8 mouse cellular contexts compared by ENCODE assay signal in genomic region chr15:83037755-83038483, GRCm38 (mm10). TPM values are rescaled to one million over a fixed set of nuclear protein-coding genes. Genes with fewer than 3 reads are reported as not detected.
A peak's percentile ranks its signal among the peaks of the same experiment; 100 is the strongest.
DNase-seq lines count a peak whose midpoint lies in the region; ATAC-seq and TF ChIP-seq lines count a peak whose summit lies in the region.

No protein-coding gene starts in this region.

- H3K79me2 ChIP-seq in heart, adult 2 months (replicated peaks; ENCODE audit: control insufficient read depth, insufficient read depth, low read length) = no peaks in the 10 kb centered on the region

- H3K9ac ChIP-seq in embryonic facial prominence, embryonic 12.5 days = no peak overlapping the region
- H3K9ac ChIP-seq in heart, adult 2 months (ENCODE audit: low read depth, low read length) = no peak overlapping the region
- H3K9ac ChIP-seq in kidney, postnatal 0 days (ENCODE audit: low read depth, low read length) = no peak overlapping the region
- H3K9ac ChIP-seq in liver, embryonic 13.5 days = no peak overlapping the region

- TF ChIP-seq CTCF in heart, adult 2 months (IDR thresholded peaks at IDR 0.05) = peak; percentile 100; the same call in 1 of the 2 replicates
- peak; percentile 99 for TF ChIP-seq CTCF in kidney, postnatal 0 days (IDR thresholded peaks at IDR 0.05; ENCODE audit: low read depth)

- peak; percentile 79 for TF ChIP-seq EP300 in heart, adult 2 months (IDR thresholded peaks at IDR 0.05; ENCODE audit: insufficient read depth, low read depth, low read length)

- TF ChIP-seq POLR2A in heart, adult 2 months (IDR thresholded peaks at IDR 0.05; ENCODE audit: insufficient read depth, low read depth, low read length) = no peak

- no peak overlapping the region for H3K4me2 ChIP-seq in embryonic facial prominence, embryonic 12.5 days (replicated peaks)
- H3K4me2 ChIP-seq in kidney, postnatal 0 days (ENCODE audit: low read length) = no peak overlapping the region
- H3K4me2 ChIP-seq in liver, embryonic 13.5 days = no peak overlapping the region

- H3K4me3 ChIP-seq in embryonic facial prominence, embryonic 12.5 days = no peak overlapping the region
- H3K4me3 ChIP-seq in heart, adult 2 months = no peak overlapping the region
- no peak overlapping the region for H3K4me3 ChIP-seq in kidney, postnatal 0 days (replicated peaks; ENCODE audit: low read depth, low read length)
- no peak overlapping the region for H3K4me3 ChIP-seq in liver, embryonic 13.5 days (replicated peaks)

- 0 out of 2 replicates have a peak, but pooled peaks have one; percentile 17 for ATAC-seq in embryonic facial prominence, embryonic 12.5 days (ENCODE audit: insufficient number of reproducible peaks, insufficient read depth, low FRiP score, low TSS enrichment)
- ATAC-seq in kidney, postnatal 0 days (replicated peaks; ENCODE audit: low FRiP score, low read depth) = peak; percentile 56; the same call in 1 of the 2 replicates
- 0 out of 2 replicates have a peak, but pooled peaks have one; percentile 27 for ATAC-seq in liver, embryonic 13.5 days (ENCODE audit: low read depth)

- H3K27me3 ChIP-seq in embryonic facial prominence, embryonic 12.5 days = peaks cover 19% of the 10 kb centered on the region; the same call in 1 of the 2 replicates
- H3K27me3 ChIP-seq in heart, adult 2 months (ENCODE audit: control insufficient read depth, insufficient read depth, low read length) = no peaks in the 10 kb centered on the region
- no peaks in the 10 kb centered on the region for H3K27me3 ChIP-seq in kidney, postnatal 0 days (ENCODE audit: insufficient read depth, low read length)
- peaks cover 20% of the 10 kb centered on the region for H3K27me3 ChIP-seq in liver, embryonic 13.5 days

- DNase-seq in CD4-positive helper T cell, adult 2 months (ENCODE audit: low read depth, low spot score) = peak; percentile 77
- DNase-seq in adrenal gland, postnatal 25 days = peak; percentile 93
- peak; percentile 89 to 94 for DNase-seq in heart, adult 2 months
- peak; percentile 88 for DNase-seq in kidney, postnatal 0 days (ENCODE audit: low spot score)
- peak; percentile 59 for DNase-seq in liver, embryonic 13.5 days
- peak; percentile 93 for DNase-seq in ovary, postnatal 14 days (ENCODE audit: low spot score)
- peak; percentile 75 to 92 for DNase-seq in thymus, postnatal 10 days (ENCODE audit: low spot score in 2 of 2)

- H3K9me3 ChIP-seq in embryonic facial prominence, embryonic 12.5 days = no peaks in the 10 kb centered on the region
- H3K9me3 ChIP-seq in kidney, postnatal 0 days (replicated peaks; ENCODE audit: low read length) = no peaks in the 10 kb centered on the region
- H3K9me3 ChIP-seq in liver, embryonic 13.5 days (replicated peaks) = no peaks in the 10 kb centered on the region

- H3K36me3 ChIP-seq in embryonic facial prominence, embryonic 12.5 days = no peaks in the 10 kb centered on the region
- no peaks in the 10 kb centered on the region for H3K36me3 ChIP-seq in heart, adult 2 months (ENCODE audit: control insufficient read depth, insufficient read depth, low read length)
- no peaks in the 10 kb centered on the region for H3K36me3 ChIP-seq in kidney, postnatal 0 days (ENCODE audit: insufficient read depth, low read length)
- no peaks in the 10 kb centered on the region for H3K36me3 ChIP-seq in liver, embryonic 13.5 days

- peak overlapping the region; percentile 26 for H3K27ac ChIP-seq in embryonic facial prominence, embryonic 12.5 days
- H3K27ac ChIP-seq in heart, adult 2 months = peak overlapping the region; percentile 65
- H3K27ac ChIP-seq in kidney, postnatal 0 days = no peak overlapping the region
- no peak overlapping the region for H3K27ac ChIP-seq in liver, embryonic 13.5 days

- 2% methylated on average over 8 of the region's 8 CpGs for WGBS in embryonic facial prominence, embryonic 12.5 days
- WGBS in heart, adult 2 months = 4% methylated on average over 8 of the region's 8 CpGs
- 2% methylated on average over 8 of the region's 8 CpGs for WGBS in kidney, postnatal 0 days
- WGBS in liver, embryonic 13.5 days (ENCODE audit: insufficient replicate concordance) = 5% methylated on average over 8 of the region's 8 CpGs

- peaks cover 48% of the 10 kb centered on the region for H3K4me1 ChIP-seq in embryonic facial prominence, embryonic 12.5 days
- H3K4me1 ChIP-seq in heart, adult 2 months (ENCODE audit: control insufficient read depth, insufficient read depth, low read length) = peaks cover 12% of the 10 kb centered on the region
- no peaks in the 10 kb centered on the region; the same call in 1 of the 2 replicates for H3K4me1 ChIP-seq in kidney, postnatal 0 days (replicated peaks; ENCODE audit: insufficient read depth, low read length)
- peaks cover 20% of the 10 kb centered on the region for H3K4me1 ChIP-seq in liver, embryonic 13.5 days (replicated peaks)

- intact Hi-C loops in heart, adult 2 months (cut with DNase I) = loop anchor here (1.0 to 5.0 kb wide), 3 partner anchors 131 to 233 kb away; no protein-coding TSS in a partner anchor

RNA-seq across cellular contexts. Expression of gene Nfam1, which starts 4.8 kb away (rescaled TPM):
- 1.2 and 1.5 TPM in 2 replicates for total RNA-seq in adrenal gland, postnatal 25 days (2021)
- 2.3 and 3.0 TPM in 2 replicates for polyA plus RNA-seq in embryonic facial prominence, embryonic 12.5 days (2016; fragmentation: Nextera tagmentation; extraction: Ambion mirVana)
- total RNA-seq in heart, adult 2 months (2021) = 1 to 10 TPM; 2.4 to 2.6 TPM
- polyA plus RNA-seq in heart, adult 2 months (2012; rRNA removed) = 3.1 and 3.9 TPM in 2 replicates
- 2.2 and 2.3 TPM in 2 replicates for polyA plus RNA-seq in kidney, postnatal 0 days (2015; fragmentation: Nextera tagmentation; extraction: Ambion mirVana)
- 5.9 and 7.0 TPM in 2 replicates for polyA plus RNA-seq in liver, embryonic 13.5 days (2015; fragmentation: Nextera tagmentation; extraction: Ambion mirVana)

RNA-seq across cellular contexts. Expression of gene Tcf20, which starts 50.2 kb away (rescaled TPM):
- total RNA-seq in adrenal gland, postnatal 25 days (2021) = 87.9 and 103 TPM in 2 replicates
- polyA plus RNA-seq in embryonic facial prominence, embryonic 12.5 days (2016; fragmentation: Nextera tagmentation; extraction: Ambion mirVana) = 13.9 and 15.1 TPM in 2 replicates
- total RNA-seq in heart, adult 2 months (2021) = 10 to 100 TPM; 60.1 to 60.8 TPM
- 6.6 and 9.5 TPM in 2 replicates for polyA plus RNA-seq in heart, adult 2 months (2012; rRNA removed)
- polyA plus RNA-seq in kidney, postnatal 0 days (2015; fragmentation: Nextera tagmentation; extraction: Ambion mirVana) = 5.6 and 5.8 TPM in 2 replicates
- 3.0 and 3.1 TPM in 2 replicates for polyA plus RNA-seq in liver, embryonic 13.5 days (2015; fragmentation: Nextera tagmentation; extraction: Ambion mirVana)

RNA-seq across cellular contexts. Expression of gene Serhl, which starts 51.4 kb away (rescaled TPM):
- 53.0 and 70.8 TPM in 2 replicates for total RNA-seq in adrenal gland, postnatal 25 days (2021)
- 56.2 and 57.8 TPM in 2 replicates for polyA plus RNA-seq in embryonic facial prominence, embryonic 12.5 days (2016; fragmentation: Nextera tagmentation; extraction: Ambion mirVana)
- 10 to 100 TPM; 36.8 to 41.0 TPM for total RNA-seq in heart, adult 2 months (2021)
- 82.7 and 90.2 TPM in 2 replicates for polyA plus RNA-seq in heart, adult 2 months (2012; rRNA removed)
- 76.5 and 83.5 TPM in 2 replicates for polyA plus RNA-seq in kidney, postnatal 0 days (2015; fragmentation: Nextera tagmentation; extraction: Ambion mirVana)
- polyA plus RNA-seq in liver, embryonic 13.5 days (2015; fragmentation: Nextera tagmentation; extraction: Ambion mirVana) = 20.1 and 23.8 TPM in 2 replicates

Comparison
In these comparisons a context has a peak if more than half of its experiments do, and no peak if none do; other contexts are left out.
1. H3K27ac ChIP-seq: peak in embryonic facial prominence, embryonic 12.5 days (single experiment) and heart, adult 2 months (single experiment); none in kidney, postnatal 0 days (single experiment) and liver, embryonic 13.5 days (single experiment).
2. Peak in every context shown above with its lines, with median percentiles within 50 percentile points of each other: DNase-seq and ATAC-seq.